Mouse (Mus musculus): Measurements from ENCODE around the gene Mdk.

Mdk gene

GRCm38 (mm10) chr2:91971231-91972097 lies 39.4 kb upstream of the Mdk start:
- Histone ChIP-seq H3K36me3 (ENCODE audit: insufficient read depth, low read length) (no peaks in the 10 kb centered on the region), H3K4me3 (replicated peaks; ENCODE audit: low read length) (peak overlapping the region; percentile 37), H3K9me3 (ENCODE audit: low read length) (no peaks in the 10 kb centered on the region), H3K27me3 (ENCODE audit: insufficient read depth, low read length) (peaks cover 62% of the 10 kb centered on the region), H3K4me1 (replicated peaks; ENCODE audit: low read depth, low read length) (peaks cover 87% of the 10 kb centered on the region)
- TF ChIP-seq POU5F1 (IDR thresholded peaks at IDR 0.05; ENCODE audit: borderline replicate concordance, low read length) (no peak), NANOG (IDR thresholded peaks at IDR 0.05; ENCODE audit: borderline replicate concordance, low read length) (no peak), CTCF (conservative IDR thresholded peaks at IDR 0.05; ENCODE audit: low read length) (no peak)

GRCm38 (mm10) chr2:91967962-91968361 lies 35.9 kb upstream of the Mdk start:
- no peaks in the 10 kb centered on the region for H3K36me3 ChIP-seq (ENCODE audit: insufficient read depth, low read length)
- H3K4me1 ChIP-seq (replicated peaks; ENCODE audit: low read depth, low read length) = peaks cover 88% of the 10 kb centered on the region
- H3K4me3 ChIP-seq (replicated peaks; ENCODE audit: low read length) = peak overlapping the region; percentile 48
- TF ChIP-seq NANOG (IDR thresholded peaks at IDR 0.05; ENCODE audit: borderline replicate concordance, low read length) = no peak
- TF ChIP-seq CTCF (conservative IDR thresholded peaks at IDR 0.05; ENCODE audit: low read length) = no peak
- TF ChIP-seq POU5F1 (IDR thresholded peaks at IDR 0.05; ENCODE audit: borderline replicate concordance, low read length) = no peak
- peaks cover 33% of the 10 kb centered on the region for H3K27me3 ChIP-seq (ENCODE audit: insufficient read depth, low read length)
- H3K9me3 ChIP-seq (ENCODE audit: low read length) = no peaks in the 10 kb centered on the region

- H3K9me3 ChIP-seq (ENCODE audit: low read length) = no peaks in the 10 kb centered on the region
- no peak for TF ChIP-seq NANOG (IDR thresholded peaks at IDR 0.05; ENCODE audit: borderline replicate concordance, low read length)
- TF ChIP-seq POU5F1 (IDR thresholded peaks at IDR 0.05; ENCODE audit: borderline replicate concordance, low read length) = no peak
- H3K36me3 ChIP-seq (ENCODE audit: insufficient read depth, low read length) = peaks cover 1% of the 10 kb centered on the region; the same call in 1 of the 2 replicates
- peaks cover 88% of the 10 kb centered on the region for H3K4me1 ChIP-seq (replicated peaks; ENCODE audit: low read depth, low read length)
- no peak overlapping the region for H3K4me3 ChIP-seq (replicated peaks; ENCODE audit: low read length)
- peaks cover 28% of the 10 kb centered on the region for H3K27me3 ChIP-seq (ENCODE audit: insufficient read depth, low read length)
Measured at GRCm38 (mm10) chr2:91966367-91966766, 34.3 kb upstream of the Mdk start.

GRCm38 (mm10) chr2:91965417-91965816 lies 33.3 kb upstream of the Mdk start:
- peaks cover 20% of the 10 kb centered on the region; the same call in 1 of the 2 replicates for H3K27me3 ChIP-seq (ENCODE audit: insufficient read depth, low read length)
- no peak for TF ChIP-seq NANOG (IDR thresholded peaks at IDR 0.05; ENCODE audit: borderline replicate concordance, low read length)
- TF ChIP-seq CTCF (conservative IDR thresholded peaks at IDR 0.05; ENCODE audit: low read length) = no peak
- no peak for TF ChIP-seq POU5F1 (IDR thresholded peaks at IDR 0.05; ENCODE audit: borderline replicate concordance, low read length)
- peak overlapping the region; percentile 79 for H3K4me3 ChIP-seq (replicated peaks; ENCODE audit: low read length)
- H3K9me3 ChIP-seq (ENCODE audit: low read length) = no peaks in the 10 kb centered on the region
- peaks cover 7% of the 10 kb centered on the region for H3K36me3 ChIP-seq (ENCODE audit: insufficient read depth, low read length)
- H3K4me1 ChIP-seq (replicated peaks; ENCODE audit: low read depth, low read length) = peaks cover 87% of the 10 kb centered on the region

GRCm38 (mm10) chr2:91964610-91965204 lies 32.6 kb upstream of the Mdk start:
- Histone ChIP-seq H3K4me1 (replicated peaks; ENCODE audit: low read depth, low read length) (peaks cover 87% of the 10 kb centered on the region), H3K9me3 (ENCODE audit: low read length) (no peaks in the 10 kb centered on the region), H3K36me3 (ENCODE audit: insufficient read depth, low read length) (peaks cover 14% of the 10 kb centered on the region), H3K27me3 (ENCODE audit: insufficient read depth, low read length) (peaks cover 13% of the 10 kb centered on the region; the same call in 1 of the 2 replicates), H3K4me3 (replicated peaks; ENCODE audit: low read length) (peak overlapping the region; percentile 79)
- TF ChIP-seq POU5F1 (IDR thresholded peaks at IDR 0.05; ENCODE audit: borderline replicate concordance, low read length) (no peak), NANOG (IDR thresholded peaks at IDR 0.05; ENCODE audit: borderline replicate concordance, low read length) (no peak), CTCF (conservative IDR thresholded peaks at IDR 0.05; ENCODE audit: low read length) (no peak)

GRCm38 (mm10) chr2:91963443-91963932 lies 31.4 kb upstream of the Mdk start:
- Histone ChIP-seq H3K4me1 (replicated peaks; ENCODE audit: low read depth, low read length) (peaks cover 89% of the 10 kb centered on the region), H3K9me3 (ENCODE audit: low read length) (no peaks in the 10 kb centered on the region), H3K36me3 (ENCODE audit: insufficient read depth, low read length) (peaks cover 16% of the 10 kb centered on the region), H3K4me3 (replicated peaks; ENCODE audit: low read length) (peak overlapping the region; percentile 94), H3K27me3 (ENCODE audit: insufficient read depth, low read length) (peaks cover 12% of the 10 kb centered on the region; the same call in 1 of the 2 replicates)
- no peak for TF ChIP-seq NANOG (IDR thresholded peaks at IDR 0.05; ENCODE audit: borderline replicate concordance, low read length)

GRCm38 (mm10) chr2:91962864-91963401 lies 30.8 kb upstream of the Mdk start:
- Histone ChIP-seq H3K4me3 (replicated peaks; ENCODE audit: low read length) (peak overlapping the region; percentile 94), H3K4me1 (replicated peaks; ENCODE audit: low read depth, low read length) (peaks cover 89% of the 10 kb centered on the region), H3K9me3 (ENCODE audit: low read length) (no peaks in the 10 kb centered on the region), H3K27me3 (ENCODE audit: insufficient read depth, low read length) (peaks cover 12% of the 10 kb centered on the region; the same call in 1 of the 2 replicates), H3K36me3 (ENCODE audit: insufficient read depth, low read length) (peaks cover 16% of the 10 kb centered on the region)
- TF ChIP-seq CTCF (conservative IDR thresholded peaks at IDR 0.05; ENCODE audit: low read length) = no peak
- TF ChIP-seq NANOG (IDR thresholded peaks at IDR 0.05; ENCODE audit: borderline replicate concordance, low read length) = no peak
- TF ChIP-seq POU5F1 (IDR thresholded peaks at IDR 0.05; ENCODE audit: borderline replicate concordance, low read length) = no peak

Data from E14TG2a.4 (cell line).